Mouse (Mus musculus): Measurements from ENCODE around the gene Fbxo46. TPM values are rescaled to one million over a fixed set of nuclear protein-coding genes. Genes with fewer than 3 reads are reported as not detected.

Gene Fbxo46
- polyA plus RNA-seq, 1 experiment, result 1.7 TPM

DNA sequence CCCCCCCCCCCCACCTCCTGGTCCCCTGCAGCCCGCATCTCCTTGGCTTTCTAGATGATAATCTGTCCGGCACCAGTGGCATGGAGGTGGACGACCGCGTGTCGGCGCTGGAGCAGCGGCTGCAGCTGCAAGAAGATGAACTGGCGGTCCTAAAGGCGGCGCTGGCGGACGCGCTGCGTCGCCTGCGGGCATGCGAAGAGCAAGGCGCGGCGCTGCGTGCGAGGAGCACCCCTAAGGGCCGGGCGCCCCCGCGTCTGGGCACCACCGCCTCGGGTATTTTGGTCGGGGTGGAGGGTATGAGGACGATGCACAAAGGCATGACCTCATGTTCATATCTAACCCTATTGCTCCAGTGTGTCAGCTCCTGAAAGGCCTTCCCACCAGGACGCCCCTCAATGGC lies 59.5 kb downstream of the Fbxo46 start:
- H3K4me1 ChIP-seq (ENCODE audit: control insufficient read depth, insufficient read depth, insufficient read length, low read length), result peaks cover 6% of the 10 kb centered on the region; the same call in 1 of the 2 replicates
- H3K4me3 ChIP-seq (ENCODE audit: insufficient read depth, low read depth, low read length), result no peak overlapping the region
- no peak overlapping the region for H3K27ac ChIP-seq (replicated peaks; ENCODE audit: low read depth, low read length)

DNA sequence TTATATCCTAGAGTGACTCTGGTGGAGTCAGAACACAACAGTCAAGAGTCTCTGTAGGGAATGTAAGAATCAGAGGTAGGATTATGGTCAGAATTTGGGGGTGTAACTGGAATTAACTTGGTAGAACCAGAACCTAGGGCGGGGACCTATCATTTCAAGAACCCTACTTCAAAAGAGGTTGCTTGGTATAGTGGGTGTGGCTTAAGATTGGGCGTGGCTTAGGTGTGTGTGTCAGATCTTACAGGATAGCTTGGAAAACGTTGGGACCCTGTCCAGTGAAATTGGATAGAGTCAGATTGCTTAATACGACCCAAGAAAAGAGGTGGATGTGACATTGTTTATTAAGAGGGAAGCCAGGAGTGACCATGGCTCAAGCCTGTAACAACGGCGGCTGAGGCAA lies 60.3 kb downstream of the Fbxo46 start:
- Histone ChIP-seq H3K4me1 (ENCODE audit: control insufficient read depth, insufficient read depth, insufficient read length, low read length) (peaks cover 6% of the 10 kb centered on the region; the same call in 1 of the 2 replicates), H3K27ac (replicated peaks; ENCODE audit: low read depth, low read length) (no peak overlapping the region), H3K4me3 (ENCODE audit: insufficient read depth, low read depth, low read length) (no peak overlapping the region)

DNA sequence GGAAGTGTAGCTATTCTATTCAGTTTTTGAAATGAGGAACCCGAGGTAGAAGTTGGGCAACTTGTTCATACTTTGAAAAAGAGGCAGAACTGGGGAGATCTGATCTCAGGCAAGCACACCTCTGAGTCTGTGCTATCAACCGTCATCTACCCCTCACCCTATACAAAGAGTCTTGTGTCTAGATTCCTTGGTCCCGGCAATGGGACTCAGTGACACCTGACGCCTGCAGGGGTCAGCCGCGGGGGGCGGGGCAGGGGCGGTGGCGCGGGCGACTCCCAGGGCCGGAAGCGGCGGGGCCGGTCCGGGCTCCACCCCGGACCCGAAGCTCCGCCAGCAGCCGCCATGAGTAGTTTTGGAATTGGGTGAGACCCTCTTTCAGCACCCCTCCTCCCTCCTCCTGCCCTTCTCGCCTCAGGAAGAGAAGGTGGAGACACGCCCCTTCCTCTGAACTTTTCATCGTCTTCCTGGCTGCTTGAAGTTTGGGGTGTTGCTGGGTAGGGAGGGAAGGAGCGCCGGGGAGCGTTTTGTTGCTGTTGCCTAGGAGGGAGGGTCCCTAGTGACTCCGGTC lies 61.3 kb downstream of the Fbxo46 start:
- no peak overlapping the region for H3K27ac ChIP-seq (replicated peaks; ENCODE audit: low read depth, low read length)
- peak overlapping the region; percentile 58 for H3K4me3 ChIP-seq (ENCODE audit: insufficient read depth, low read depth, low read length)
- peaks cover 6% of the 10 kb centered on the region; the same call in 1 of the 2 replicates for H3K4me1 ChIP-seq (ENCODE audit: control insufficient read depth, insufficient read depth, insufficient read length, low read length)

DNA sequence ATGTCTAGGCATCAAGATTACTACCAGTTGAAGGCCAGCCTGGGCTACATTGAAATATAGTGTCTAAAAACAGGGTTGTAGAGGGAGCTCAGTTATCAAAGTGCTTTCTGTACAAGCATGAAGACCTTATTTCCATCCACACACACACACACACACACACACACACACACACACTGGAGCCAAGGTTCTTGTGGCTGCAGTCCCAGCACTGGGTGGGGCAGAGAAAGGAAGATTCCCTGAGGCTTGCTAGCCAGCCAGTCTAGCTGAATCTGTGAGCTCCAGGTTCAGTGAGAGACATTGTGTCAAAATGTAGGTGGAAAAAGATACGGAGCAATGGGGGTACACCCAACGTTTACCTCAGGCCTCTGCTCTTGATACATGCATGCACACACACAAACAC lies 64.6 kb downstream of the Fbxo46 start:
- Histone ChIP-seq H3K4me1 (ENCODE audit: control insufficient read depth, insufficient read depth, insufficient read length, low read length) (peaks cover 5% of the 10 kb centered on the region; the same call in 1 of the 2 replicates), H3K27ac (replicated peaks; ENCODE audit: low read depth, low read length) (no peak overlapping the region), H3K4me3 (ENCODE audit: insufficient read depth, low read depth, low read length) (no peak overlapping the region)

DNA sequence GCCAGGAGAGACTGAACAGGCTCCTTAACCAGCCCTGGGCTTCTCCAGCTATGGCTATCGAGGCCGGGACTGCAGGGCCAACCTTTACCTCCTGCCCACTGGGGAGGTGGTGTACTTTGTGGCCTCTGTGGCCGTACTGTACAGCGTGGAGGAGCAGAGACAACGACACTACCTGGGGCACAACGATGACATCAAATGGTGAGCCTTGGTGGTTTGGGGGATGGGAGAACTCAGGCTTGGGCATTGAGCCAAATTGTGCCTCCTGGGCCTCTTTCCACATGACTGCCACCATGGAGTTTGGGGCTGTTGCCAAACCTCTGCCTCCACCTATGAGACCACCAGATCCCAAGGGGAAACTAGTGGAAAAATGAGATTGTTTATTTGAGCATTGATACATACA lies 65.1 kb downstream of the Fbxo46 start:
- Histone ChIP-seq H3K27ac (replicated peaks; ENCODE audit: low read depth, low read length) (no peak overlapping the region), H3K4me1 (ENCODE audit: control insufficient read depth, insufficient read depth, insufficient read length, low read length) (peaks cover 2% of the 10 kb centered on the region; the same call in 1 of the 2 replicates), H3K4me3 (ENCODE audit: insufficient read depth, low read depth, low read length) (no peak overlapping the region)

Other genes starting within 250 kb of the Fbxo46 start
- gene Pglyrp1, start 248.5 kb upstream of the Fbxo46 start, polyA plus RNA-seq (2012; ENCODE audit: insufficient read depth, insufficient read length, missing spikeins), result 2.0 and 2.8 TPM in 2 replicates
- gene Ccdc61, start 209.4 kb upstream of the Fbxo46 start, polyA plus RNA-seq (2012; ENCODE audit: insufficient read depth, insufficient read length, missing spikeins), result 4.4 and 6.3 TPM in 2 replicates
- gene Nova2, start 194.0 kb upstream of the Fbxo46 start, polyA plus RNA-seq (2012; ENCODE audit: insufficient read depth, insufficient read length, missing spikeins), result 1.1 and 1.6 TPM in 2 replicates
- not detected in 2 replicates for gene Nanos2, start 132.5 kb upstream of the Fbxo46 start, polyA plus RNA-seq (2012; ENCODE audit: insufficient read depth, insufficient read length, missing spikeins)
- 2.7 and 6.0 TPM in 2 replicates for gene Mypop, start 128.6 kb upstream of the Fbxo46 start, polyA plus RNA-seq (2012; ENCODE audit: insufficient read depth, insufficient read length, missing spikeins)
- gene Irf2bp1, start 115.8 kb upstream of the Fbxo46 start, polyA plus RNA-seq (2012; ENCODE audit: insufficient read depth, insufficient read length, missing spikeins), result 7.9 and 11.4 TPM in 2 replicates
- gene Foxa3, start 96.3 kb upstream of the Fbxo46 start, polyA plus RNA-seq (2012; ENCODE audit: insufficient read depth, insufficient read length, missing spikeins), result not detected in 2 replicates
- gene Sympk, start 95.5 kb upstream of the Fbxo46 start, polyA plus RNA-seq (2012; ENCODE audit: insufficient read depth, insufficient read length, missing spikeins), result 28.1 and 42.9 TPM in 2 replicates
- not detected in 2 replicates for gene Rsph6a, start 65.2 kb upstream of the Fbxo46 start, polyA plus RNA-seq (2012; ENCODE audit: insufficient read depth, insufficient read length, missing spikeins)
- gene Dmwd, start 43.6 kb upstream of the Fbxo46 start, polyA plus RNA-seq (2012; ENCODE audit: insufficient read depth, insufficient read length, missing spikeins), result 9.6 and 12.0 TPM in 2 replicates
- gene Dmpk, start 36.0 kb upstream of the Fbxo46 start, polyA plus RNA-seq (2012; ENCODE audit: insufficient read depth, insufficient read length, missing spikeins), result 50.7 and 72.5 TPM in 2 replicates
- gene Six5, start 25.3 kb upstream of the Fbxo46 start, polyA plus RNA-seq (2012; ENCODE audit: insufficient read depth, insufficient read length, missing spikeins), result 6.2 and 7.1 TPM in 2 replicates
- not detected in 2 replicates for gene Gm4969, start 1.5 kb upstream of the Fbxo46 start, polyA plus RNA-seq (2012; ENCODE audit: insufficient read depth, insufficient read length, missing spikeins)
- gene Qpctl, start 29.4 kb downstream of the Fbxo46 start, polyA plus RNA-seq (2012; ENCODE audit: insufficient read depth, insufficient read length, missing spikeins), result 7.5 and 9.1 TPM in 2 replicates
- gene Snrpd2, start 29.9 kb downstream of the Fbxo46 start, polyA plus RNA-seq (2012; ENCODE audit: insufficient read depth, insufficient read length, missing spikeins), result 30.3 and 42.2 TPM in 2 replicates
- gene Gipr, start 46.3 kb downstream of the Fbxo46 start, polyA plus RNA-seq (2012; ENCODE audit: insufficient read depth, insufficient read length, missing spikeins), result 0.44 TPM in 1 of 2 replicates, not detected in the other
- gene Eml2, start 56.6 kb downstream of the Fbxo46 start, polyA plus RNA-seq (2012; ENCODE audit: insufficient read depth, insufficient read length, missing spikeins), result 7.7 and 9.2 TPM in 2 replicates
- 3.8 and 4.7 TPM in 2 replicates for gene Gpr4, start 92.7 kb downstream of the Fbxo46 start, polyA plus RNA-seq (2012; ENCODE audit: insufficient read depth, insufficient read length, missing spikeins)
- 28.9 and 29.2 TPM in 2 replicates for gene Opa3, start 108.5 kb downstream of the Fbxo46 start, polyA plus RNA-seq (2012; ENCODE audit: insufficient read depth, insufficient read length, missing spikeins)
- gene Vasp, start 152.0 kb downstream of the Fbxo46 start, polyA plus RNA-seq (2012; ENCODE audit: insufficient read depth, insufficient read length, missing spikeins), result 13.4 and 19.2 TPM in 2 replicates
- gene Ppm1n, start 160.2 kb downstream of the Fbxo46 start, polyA plus RNA-seq (2012; ENCODE audit: insufficient read depth, insufficient read length, missing spikeins), result not detected in 2 replicates
- 14.9 and 16.6 TPM in 2 replicates for gene Rtn2, start 162.8 kb downstream of the Fbxo46 start, polyA plus RNA-seq (2012; ENCODE audit: insufficient read depth, insufficient read length, missing spikeins)
- gene Fosb, start 190.2 kb downstream of the Fbxo46 start, polyA plus RNA-seq (2012; ENCODE audit: insufficient read depth, insufficient read length, missing spikeins), result 2.7 and 48.0 TPM in 2 replicates
- gene Ercc1, start 224.9 kb downstream of the Fbxo46 start, polyA plus RNA-seq (2012; ENCODE audit: insufficient read depth, insufficient read length, missing spikeins), result 32.6 and 38.4 TPM in 2 replicates
- 3.3 and 5.5 TPM in 2 replicates for gene Cd3eap, start 239.6 kb downstream of the Fbxo46 start, polyA plus RNA-seq (2012; ENCODE audit: insufficient read depth, insufficient read length, missing spikeins)
- gene Ppp1r13l, start 239.9 kb downstream of the Fbxo46 start, polyA plus RNA-seq (2012; ENCODE audit: insufficient read depth, insufficient read length, missing spikeins), result 1.7 and 4.1 TPM in 2 replicates

Data from brown adipose tissue, adult 24 weeks (tissue).